Mouse (Mus musculus) liver, embryonic 15.5 days (tissue): ENCODE measurements around the gene Cyp2s1. TPM values are rescaled to one million over a fixed set of nuclear protein-coding genes. Genes with fewer than 3 reads are reported as not detected.

Experiments used
- ATAC-seq: fragments of 200-750 bp; cut with Nextera tagmentation; 2 replicates; pipeline ENCODE4 v1.8.0; 2017; ENCODE audit warnings: moderate number of reproducible peaks, mild to moderate bottlenecking, moderate library complexity; ENCODE audit not compliant: insufficient read depth
- H3K27ac ChIP-seq: fragments of 300-500 bp; sonication (generic); replicated peaks from 2 replicates; pipeline ENCODE4 v1.5.1; 2015; ENCODE audit warnings: mild to moderate bottlenecking, inconsistent platforms
- H3K27me3 ChIP-seq: fragments of 300-500 bp; sonication (generic); 2 replicates; pipeline ENCODE4 v1.6.1; 2015; ENCODE audit warnings: mild to moderate bottlenecking, inconsistent platforms
- H3K36me3 ChIP-seq: fragments of 300-500 bp; sonication (generic); replicated peaks from 2 replicates; pipeline ENCODE4 v1.6.1; 2015; ENCODE audit warnings: moderate library complexity, mild to moderate bottlenecking, inconsistent platforms
- H3K4me1 ChIP-seq: fragments of 300-500 bp; sonication (generic); replicated peaks from 2 replicates; pipeline ENCODE4 v1.6.1; 2015; ENCODE audit warnings: inconsistent platforms
- H3K4me2 ChIP-seq: fragments of 300-500 bp; sonication (generic); 2 replicates; pipeline ENCODE4 v1.6.1; 2015; ENCODE audit warnings: moderate library complexity, mild to moderate bottlenecking, inconsistent platforms
- H3K4me3 ChIP-seq: fragments of 300-500 bp; sonication (generic); replicated peaks from 2 replicates; pipeline ENCODE4 v1.5.1; 2015; ENCODE audit warnings: mild to moderate bottlenecking, inconsistent platforms
- H3K9ac ChIP-seq: fragments of 300-500 bp; sonication (generic); 2 replicates; pipeline ENCODE4 v1.6.1; 2015; ENCODE audit warnings: moderate library complexity, mild to moderate bottlenecking, inconsistent platforms
- H3K9me3 ChIP-seq: fragments of 300-500 bp; sonication (generic); replicated peaks from 2 replicates; pipeline ENCODE4 v1.6.1; 2016; ENCODE audit warnings: inconsistent platforms
- WGBS: fragments of 180-500 bp; shearing (Covaris S2); methylation state at CpG from one replicate; pipeline ENCODE4 v1.1.7; 2015; ENCODE audit warnings: mixed read lengths; ENCODE audit not compliant: insufficient replicate concordance; 5-methylcytosine and 5-hydroxymethylcytosine counted together
- microRNA-seq: library from miRNA; unstranded; fragments of <30 nt; microRNA quantifications from one replicate; pipeline ENCODE4, GENCODE M21; 2016
- polyA plus RNA-seq: library from polyadenylated mRNA; unstranded; fragments of >200 nt; fragmentation: Nextera tagmentation; extraction: Ambion mirVana; gene quantifications from 2 replicates; pipeline ENCODE4 v1.2.1, GENCODE M21; 2015

Gene Cyp2s1
- polyA plus RNA-seq, 1 experiment from 2014 or later, result 0.46 TPM

GRCm38 (mm10) chr7:25753643-25754438 is 62.9 kb downstream of the Cyp2s1 start:
- Histone ChIP-seq H3K9me3 (no peaks in the 10 kb centered on the region), H3K4me3 (peak overlapping the region; percentile 80), H3K27me3 (0 out of 2 replicates have a peak, but pooled peaks cover 3% of the 10 kb centered on the region), H3K36me3 (peaks cover 41% of the 10 kb centered on the region), H3K9ac (peak overlapping the region; percentile 88), H3K27ac (peak overlapping the region; percentile 97), H3K4me1 (peaks cover 41% of the 10 kb centered on the region), H3K4me2 (peak overlapping the region; percentile 96)
- WGBS, result 1% methylated on average over 46 of the region's 46 CpGs
- ATAC-seq, result peak; percentile 3; the same call in 1 of the 2 replicates

- Histone ChIP-seq H3K4me2 (peak overlapping the region; percentile 96), H3K4me3 (peak overlapping the region; percentile 80), H3K36me3 (peaks cover 48% of the 10 kb centered on the region), H3K27me3 (0 out of 2 replicates have a peak, but pooled peaks cover 3% of the 10 kb centered on the region), H3K9me3 (no peaks in the 10 kb centered on the region), H3K27ac (peak overlapping the region; percentile 97; the same call in 1 of the 2 replicates), H3K9ac (peak overlapping the region; percentile 88), H3K4me1 (peaks cover 41% of the 10 kb centered on the region)
- no peak for ATAC-seq
These were observed 63.6 kb downstream of the Cyp2s1 start for GRCm38 (mm10) chr7:25753076-25753475.

Small RNA genes lying within 50 kb of the gene (microRNA-seq; reads per million reads assigned to microRNA genes)
- gene Gm24865, result not detected

Other genes with a start within 250 kb of the Cyp2s1 start
- gene Erich4, start 201.0 kb downstream of the Cyp2s1 start, polyA plus RNA-seq, result 0.38 and 0.60 TPM in 2 replicates
- 7.9 and 8.6 TPM in 2 replicates for gene Dmac2, start 197.5 kb downstream of the Cyp2s1 start, polyA plus RNA-seq
- gene B3gnt8, start 190.3 kb downstream of the Cyp2s1 start, polyA plus RNA-seq, result 2.7 and 2.8 TPM in 2 replicates
- gene Bckdha, start 157.9 kb downstream of the Cyp2s1 start, polyA plus RNA-seq, result 30.2 and 39.3 TPM in 2 replicates
- 46.1 and 50.8 TPM in 2 replicates for gene Exosc5, start 157.7 kb downstream of the Cyp2s1 start, polyA plus RNA-seq
- 0.96 and 1.0 TPM in 2 replicates for gene Tmem91, start 141.7 kb downstream of the Cyp2s1 start, polyA plus RNA-seq
- gene B9d2, start 136.1 kb downstream of the Cyp2s1 start, polyA plus RNA-seq, result 19.9 and 23.2 TPM in 2 replicates
- 5.0 and 6.0 TPM in 2 replicates for gene Tgfb1, start 129.9 kb downstream of the Cyp2s1 start, polyA plus RNA-seq
- gene Ccdc97, start 97.8 kb downstream of the Cyp2s1 start, polyA plus RNA-seq, result 9.7 and 10.6 TPM in 2 replicates
- gene Hnrnpul1, start 62.2 kb downstream of the Cyp2s1 start, polyA plus RNA-seq, result 26.8 and 28.0 TPM in 2 replicates
- gene Axl, start 28.2 kb downstream of the Cyp2s1 start, polyA plus RNA-seq, result 18.1 and 22.2 TPM in 2 replicates
- 0.07 TPM in 1 of 2 replicates, not detected in the other for gene Cyp2b10, start 80.7 kb upstream of the Cyp2s1 start, polyA plus RNA-seq
- 0.20 and 0.24 TPM in 2 replicates for gene Cyp2b13, start 244.6 kb upstream of the Cyp2s1 start, polyA plus RNA-seq